Mouse (Mus musculus) heart, postnatal 0 days (tissue): ENCODE results near the gene Gm7137. TPM values are rescaled to one million over a fixed set of nuclear protein-coding genes. Genes with fewer than 3 reads are reported as not detected.
"Not testable (repeated sequence)": the region's sequence is repeated elsewhere in the genome, so short reads cannot be mapped to it uniquely, and the experiment has no call there.

Experiments used
- ATAC-seq: fragments of 200-750 bp; cut with Nextera tagmentation; 2 replicates; pipeline ENCODE4 v1.8.0; 2017; ENCODE audit warnings: low read depth, moderate number of reproducible peaks, moderate library complexity; ENCODE audit not compliant: insufficient read depth
- DNase-seq: peaks from one replicate; pipeline ENCODE4 v3.0.0-alpha.2; 2016; ENCODE audit warnings: low spot score
- H3K27ac ChIP-seq: fragments of 300-500 bp; sonication (generic); 2 replicates; pipeline ENCODE4 v1.5.1; 2014; ENCODE audit warnings: low read depth, mild to moderate bottlenecking
- H3K27me3 ChIP-seq: fragments of 300-500 bp; sonication (generic); 2 replicates; pipeline ENCODE4 v1.6.1; 2014; ENCODE audit warnings: low read length, mixed read lengths; ENCODE audit not compliant: control insufficient read depth, insufficient read depth
- H3K36me3 ChIP-seq: fragments of 300-500 bp; sonication (generic); replicated peaks from 2 replicates; pipeline ENCODE4 v1.6.1; 2014; ENCODE audit warnings: low read length, mixed read lengths; ENCODE audit not compliant: control insufficient read depth, insufficient read depth
- H3K4me1 ChIP-seq: fragments of 300-500 bp; sonication (generic); 2 replicates; pipeline ENCODE4 v1.6.1; 2014; ENCODE audit warnings: antibody characterized with exemption; ENCODE audit not compliant: control insufficient read depth, insufficient read depth
- H3K4me2 ChIP-seq: fragments of 300-500 bp; sonication (generic); 2 replicates; pipeline ENCODE4 v1.6.1; 2014; ENCODE audit warnings: low read depth, mild to moderate bottlenecking, low read length, moderate library complexity
- H3K4me3 ChIP-seq: fragments of 300-500 bp; sonication (generic); 2 replicates; pipeline ENCODE4 v1.5.1; 2014; ENCODE audit warnings: low read depth, low read length
- H3K9ac ChIP-seq: fragments of 300-500 bp; sonication (generic); replicated peaks from 2 replicates; pipeline ENCODE4 v1.6.1; 2014; ENCODE audit warnings: low read depth, low read length, mixed read lengths
- H3K9me3 ChIP-seq: fragments of 300-500 bp; sonication (generic); replicated peaks from 2 replicates; pipeline ENCODE4 v1.6.1; 2016; ENCODE audit warnings: low read length; ENCODE audit not compliant: control insufficient read depth
- CTCF ChIP-seq: IDR thresholded peaks from 2 replicates; pipeline ENCODE4 v1.5.1; 2016; ENCODE audit warnings: antibody characterized with exemption, control low read depth, low read depth
- EP300 ChIP-seq: IDR thresholded peaks from 2 replicates; pipeline ENCODE4 v1.6.1; 2016; ENCODE audit warnings: antibody characterized with exemption, low read depth
- WGBS: fragments of 180-500 bp; shearing (Covaris S2); extraction: QIAGEN DNeasy Blood & Tissue Kit; methylation state at CpG from one replicate; pipeline ENCODE4 v1.1.7; 2014; 5-methylcytosine and 5-hydroxymethylcytosine counted together
- polyA plus RNA-seq: library from polyadenylated mRNA; unstranded; fragments of >200 nt; fragmentation: Nextera tagmentation; extraction: Ambion mirVana; gene quantifications from 2 replicates; pipeline ENCODE4 v1.2.1, GENCODE M21; 2015
- total RNA-seq: library from RNA; depleted of rRNA; stranded (reverse); fragments of >200 nt; gene quantifications from 2 replicates; pipeline ENCODE4 v1.2.3, GENCODE M21; 2014; ENCODE audit warnings: low replicate concordance; rRNA removed

The Gm7137 gene
- total RNA-seq (not detected in 2 replicates), polyA plus RNA-seq (not detected in 2 replicates)

- 60% methylated on average over 1 of the region's 1 CpGs for WGBS
- not testable (repeated sequence) for H3K4me2 ChIP-seq, ATAC-seq, H3K9me3 ChIP-seq, DNase-seq, H3K4me1 ChIP-seq, H3K4me3 ChIP-seq, H3K9ac ChIP-seq, H3K27me3 ChIP-seq, H3K36me3 ChIP-seq, H3K27ac ChIP-seq
Observed at GRCm38 (mm10) chr10:77787876-77788275, at the start of gene Gm7137. Gene Gm7137, minus strand, starts transcription at chr10:77788200.

GRCm38 (mm10) chr10:77835647-77836046 is 47.6 kb upstream of the Gm7137 start, which contains the start of gene Krtap10-10:
Gene Krtap10-10, plus strand, starts transcription at chr10:77835947.
- Histone ChIP-seq H3K27ac (no peak within 1 kb of the TSS), H3K36me3 (no peaks in the 10 kb centered on the region), H3K4me3 (no peak within 1 kb of the TSS), H3K4me1 (no peaks in the 10 kb centered on the region), H3K27me3 (no peaks in the 10 kb centered on the region), H3K4me2 (no peak within 1 kb of the TSS), H3K9me3 (no peaks in the 10 kb centered on the region), H3K9ac (no peak within 1 kb of the TSS)
- no peak for ATAC-seq
- 63% methylated on average over 9 of the region's 9 CpGs for WGBS
- TF ChIP-seq EP300: no peak
- no peak for TF ChIP-seq CTCF
- no peak for DNase-seq

- H3K9ac ChIP-seq: no peak within 1 kb of the TSS
- no peak for ATAC-seq
- no peak for DNase-seq
- no peaks in the 10 kb centered on the region for H3K27me3 ChIP-seq
- H3K4me3 ChIP-seq: no peak within 1 kb of the TSS
- H3K27ac ChIP-seq: no peak within 1 kb of the TSS
- 0 out of 2 replicates have a peak, but pooled peaks cover 5% of the 10 kb centered on the region for H3K9me3 ChIP-seq
- WGBS: 50% methylated on average over 6 of the region's 6 CpGs
- H3K36me3 ChIP-seq: no peaks in the 10 kb centered on the region
- no peak for TF ChIP-seq EP300
- no peak for TF ChIP-seq CTCF
- H3K4me2 ChIP-seq: no peak within 1 kb of the TSS
- H3K4me1 ChIP-seq: no peaks in the 10 kb centered on the region
Observed at GRCm38 (mm10) chr10:77826951-77827350, 39.0 kb upstream of the Gm7137 start, which contains the start of gene Krtap10-4. Gene Krtap10-4, minus strand, starts transcription at chr10:77827095.

GRCm38 (mm10) chr10:77819203-77819602 is 31.2 kb upstream of the Gm7137 start:
- no peaks in the 10 kb centered on the region for H3K36me3 ChIP-seq
- no peak overlapping the region for H3K4me2 ChIP-seq
- ATAC-seq (no peak), DNase-seq (no peak)
- no peak for TF ChIP-seq EP300
- TF ChIP-seq CTCF: no peak
- no peaks in the 10 kb centered on the region for H3K27me3 ChIP-seq
- 0 out of 2 replicates have a peak, but pooled peaks cover 5% of the 10 kb centered on the region for H3K9me3 ChIP-seq
- H3K4me3 ChIP-seq: no peak overlapping the region
- no peaks in the 10 kb centered on the region for H3K4me1 ChIP-seq
- H3K9ac ChIP-seq: no peak overlapping the region
- 49% methylated on average over 4 of the region's 4 CpGs for WGBS
- H3K27ac ChIP-seq: no peak overlapping the region

GRCm38 (mm10) chr10:77818523-77818922 is 30.5 kb upstream of the Gm7137 start:
- DNase-seq: no peak
- H3K4me3 ChIP-seq: no peak overlapping the region
- H3K27ac ChIP-seq: no peak overlapping the region
- 94% methylated on average over 4 of the region's 4 CpGs for WGBS
- H3K36me3 ChIP-seq: no peaks in the 10 kb centered on the region
- no peak for ATAC-seq
- no peaks in the 10 kb centered on the region for H3K27me3 ChIP-seq
- no peak overlapping the region for H3K4me2 ChIP-seq
- H3K9me3 ChIP-seq: no peaks in the 10 kb centered on the region
- no peak overlapping the region for H3K9ac ChIP-seq
- H3K4me1 ChIP-seq: no peaks in the 10 kb centered on the region
- TF ChIP-seq EP300 (no peak), CTCF (no peak)

GRCm38 (mm10) chr10:77815514-77815913 is 27.5 kb upstream of the Gm7137 start:
- no peak for DNase-seq
- Histone ChIP-seq H3K4me1 (no peaks in the 10 kb centered on the region), H3K9me3 (no peaks in the 10 kb centered on the region), H3K4me3 (no peak overlapping the region), H3K27ac (no peak overlapping the region), H3K4me2 (no peak overlapping the region), H3K36me3 (no peaks in the 10 kb centered on the region), H3K27me3 (no peaks in the 10 kb centered on the region), H3K9ac (no peak overlapping the region)
- 20% methylated on average over 5 of the region's 5 CpGs for WGBS
- ATAC-seq: no peak
- no peak for TF ChIP-seq EP300
- TF ChIP-seq CTCF: peak; percentile 52
